Mouse (Mus musculus) G1E (cell line): ENCODE measurements around the gene Nbeal2.

Experiments used
- CTCF ChIP-seq: IDR thresholded peaks from 2 replicates; pipeline ENCODE4 v1.5.1; 2012; ENCODE audit warnings: low read depth, low read length, inconsistent platforms, mixed read lengths
- GATA1 ChIP-seq: IDR thresholded peaks from 2 replicates; pipeline ENCODE4 v1.6.1; 2012; ENCODE audit warnings: borderline replicate concordance, low read length, inconsistent platforms, mixed read lengths
- GATA2 ChIP-seq: IDR thresholded peaks from 2 replicates; pipeline ENCODE4 v1.6.1; 2012; ENCODE audit warnings: low read depth, low read length, inconsistent platforms, borderline replicate concordance
- POLR2AphosphoS5 ChIP-seq: IDR thresholded peaks from 2 replicates; pipeline ENCODE4 v1.6.1; 2012; ENCODE audit warnings: low read depth, low read length, inconsistent platforms; ENCODE audit not compliant: insufficient replicate concordance
- TAL1 ChIP-seq: conservative IDR thresholded peaks from 2 replicates; pipeline ENCODE4 v1.6.1; 2012; ENCODE audit warnings: low read depth, low read length, inconsistent platforms, mixed read lengths

- TF ChIP-seq CTCF, result no peak
- no peak for TF ChIP-seq TAL1
- no peak for TF ChIP-seq POLR2AphosphoS5
- no peak for TF ChIP-seq GATA2
- no peak for TF ChIP-seq GATA1
These were observed at the start of gene Nbeal2 for GRCm38 (mm10) chr9:110653655-110654461.
